Mouse (Mus musculus) macrophage (primary cell): ENCODE data around the gene Radil. TPM values are rescaled to one million over a fixed set of nuclear protein-coding genes. Genes with fewer than 3 reads are reported as not detected.

Source experiments
- H3K27ac ChIP-seq: fragments of 350-480 bp; formaldehyde crosslinking; 2 replicates; pipeline ENCODE4 v1.9.0; 2021
- H3K36me3 ChIP-seq: fragments of 350-480 bp; formaldehyde crosslinking; 2 replicates; pipeline ENCODE4 v1.9.0; 2021; ENCODE audit errors: inconsistent target
- H3K4me3 ChIP-seq: fragments of 350-480 bp; formaldehyde crosslinking; 2 replicates; pipeline ENCODE4 v1.9.0; 2021; ENCODE audit errors: inconsistent target
- H3K79me2 ChIP-seq: fragments of 350-480 bp; formaldehyde crosslinking; 2 replicates; pipeline ENCODE4 v1.9.0; 2021; ENCODE audit errors: inconsistent target
- WGBS: methylation state at CpG from one replicate; pipeline ENCODE4 v1.1.7; 2026; ENCODE audit warnings: inconsistent platforms; ENCODE audit not compliant: missing documents; 5-methylcytosine and 5-hydroxymethylcytosine counted together
- polyA plus RNA-seq: library from polyadenylated mRNA; stranded (reverse); fragments of 250-400 nt; gene quantifications from 3 replicates; pipeline ENCODE4 v1.2.4, GENCODE M21; 2018; ENCODE audit warnings: inconsistent platforms

Gene Radil
- polyA plus RNA-seq, 1 experiment from 2014 or later, result not detected

- Histone ChIP-seq H3K27ac (no peak overlapping the region), H3K4me3 (no peak overlapping the region), H3K36me3 (peaks cover 40% of the 10 kb centered on the region), H3K79me2 (no peaks in the 10 kb centered on the region)
- 46% methylated on average over 17 of the region's 17 CpGs for WGBS
Measured at GRCm38 (mm10) chr5:142478829-142479435, 72.0 kb downstream of the Radil start.

GRCm38 (mm10) chr5:142477866-142478615 lies 72.9 kb downstream of the Radil start:
- WGBS, result 86% methylated on average over 5 of the region's 5 CpGs
- no peaks in the 10 kb centered on the region for H3K79me2 ChIP-seq
- H3K36me3 ChIP-seq, result peaks cover 47% of the 10 kb centered on the region
- H3K27ac ChIP-seq, result no peak overlapping the region
- no peak overlapping the region for H3K4me3 ChIP-seq

DNA sequence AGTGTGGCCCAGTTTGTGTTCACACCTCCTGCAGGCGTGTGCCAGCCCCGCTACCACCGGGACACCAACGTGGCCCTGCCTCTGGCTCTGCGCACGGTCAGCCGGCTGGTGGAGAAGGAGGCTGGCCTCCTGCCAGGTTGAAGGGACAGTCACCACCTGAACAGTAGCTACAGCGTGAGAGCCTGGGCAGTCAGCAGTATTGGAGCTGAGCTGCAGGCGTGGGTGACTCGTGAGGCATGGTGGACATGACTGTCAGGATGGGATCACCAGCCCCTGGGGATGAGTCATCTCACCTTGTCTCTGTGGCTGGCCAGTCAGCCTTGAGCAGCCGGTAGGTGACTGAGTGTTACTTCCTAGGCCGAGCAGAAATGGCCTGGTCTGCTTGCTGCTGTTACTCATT lies 73.6 kb downstream of the Radil start:
- peaks cover 50% of the 10 kb centered on the region for H3K36me3 ChIP-seq
- H3K4me3 ChIP-seq, result no peak overlapping the region
- H3K79me2 ChIP-seq, result no peaks in the 10 kb centered on the region
- H3K27ac ChIP-seq, result no peak overlapping the region
- WGBS, result 85% methylated on average over 10 of the region's 12 CpGs

DNA sequence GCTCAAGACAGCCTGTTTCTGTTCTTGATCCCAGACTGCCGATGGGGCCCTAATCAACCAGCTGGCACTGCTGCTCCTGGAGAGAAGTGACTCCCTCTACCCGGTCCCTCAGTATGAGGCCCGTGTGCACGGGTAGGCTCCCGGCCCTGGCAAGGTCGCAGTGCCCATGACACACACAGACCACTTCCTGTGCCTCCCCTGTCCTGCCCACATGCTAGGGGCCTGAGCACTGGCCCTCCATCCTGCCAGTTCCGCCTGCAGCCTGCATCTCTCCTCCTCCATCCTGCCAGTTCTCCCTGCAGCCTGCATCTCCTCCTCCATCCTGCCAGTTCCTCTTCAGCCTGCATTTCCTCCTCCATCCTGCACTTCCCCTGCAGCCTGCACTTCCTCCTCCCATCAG lies 75.2 kb downstream of the Radil start:
- peaks cover 61% of the 10 kb centered on the region for H3K36me3 ChIP-seq
- no peak overlapping the region for H3K4me3 ChIP-seq
- H3K27ac ChIP-seq, result no peak overlapping the region
- 21% methylated on average over 7 of the region's 7 CpGs for WGBS
- H3K79me2 ChIP-seq, result no peaks in the 10 kb centered on the region

DNA sequence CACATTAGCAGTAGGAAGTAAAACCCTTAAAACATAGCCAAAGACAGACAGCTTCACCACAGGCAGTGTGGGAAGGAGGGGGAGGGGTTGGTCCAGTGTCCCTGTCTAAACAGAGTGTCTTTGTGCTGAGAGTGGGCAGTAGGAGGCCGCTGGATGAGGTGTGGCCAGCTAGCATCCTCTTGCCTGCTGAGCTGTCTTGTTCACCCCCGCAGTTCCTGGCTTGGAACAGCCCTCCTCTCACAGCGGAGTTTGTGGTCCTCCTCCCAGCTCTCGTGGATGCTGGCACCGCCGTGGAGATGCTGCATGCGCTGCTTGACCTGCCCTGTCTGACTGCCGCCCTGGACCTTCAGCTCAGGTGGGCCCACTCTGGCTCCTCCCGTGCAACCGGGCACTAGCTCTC lies 77.2 kb downstream of the Radil start:
- H3K79me2 ChIP-seq, result no peaks in the 10 kb centered on the region
- no peak overlapping the region for H3K4me3 ChIP-seq
- WGBS, result 94% methylated on average over 10 of the region's 10 CpGs
- no peak overlapping the region for H3K27ac ChIP-seq
- H3K36me3 ChIP-seq, result peaks cover 77% of the 10 kb centered on the region

GRCm38 (mm10) chr5:142469796-142470195 lies 81.1 kb downstream of the Radil start:
- Histone ChIP-seq H3K27ac (no peak overlapping the region), H3K79me2 (peaks cover 19% of the 10 kb centered on the region), H3K36me3 (peaks cover 71% of the 10 kb centered on the region), H3K4me3 (no peak overlapping the region)
- 99% methylated on average over 11 of the region's 11 CpGs for WGBS

- H3K36me3 ChIP-seq, result peaks cover 56% of the 10 kb centered on the region
- no peak overlapping the region for H3K4me3 ChIP-seq
- 96% methylated on average over 12 of the region's 13 CpGs for WGBS
Measured at GRCm38 (mm10) chr5:142468375-142468774, 82.5 kb downstream of the Radil start.

DNA sequence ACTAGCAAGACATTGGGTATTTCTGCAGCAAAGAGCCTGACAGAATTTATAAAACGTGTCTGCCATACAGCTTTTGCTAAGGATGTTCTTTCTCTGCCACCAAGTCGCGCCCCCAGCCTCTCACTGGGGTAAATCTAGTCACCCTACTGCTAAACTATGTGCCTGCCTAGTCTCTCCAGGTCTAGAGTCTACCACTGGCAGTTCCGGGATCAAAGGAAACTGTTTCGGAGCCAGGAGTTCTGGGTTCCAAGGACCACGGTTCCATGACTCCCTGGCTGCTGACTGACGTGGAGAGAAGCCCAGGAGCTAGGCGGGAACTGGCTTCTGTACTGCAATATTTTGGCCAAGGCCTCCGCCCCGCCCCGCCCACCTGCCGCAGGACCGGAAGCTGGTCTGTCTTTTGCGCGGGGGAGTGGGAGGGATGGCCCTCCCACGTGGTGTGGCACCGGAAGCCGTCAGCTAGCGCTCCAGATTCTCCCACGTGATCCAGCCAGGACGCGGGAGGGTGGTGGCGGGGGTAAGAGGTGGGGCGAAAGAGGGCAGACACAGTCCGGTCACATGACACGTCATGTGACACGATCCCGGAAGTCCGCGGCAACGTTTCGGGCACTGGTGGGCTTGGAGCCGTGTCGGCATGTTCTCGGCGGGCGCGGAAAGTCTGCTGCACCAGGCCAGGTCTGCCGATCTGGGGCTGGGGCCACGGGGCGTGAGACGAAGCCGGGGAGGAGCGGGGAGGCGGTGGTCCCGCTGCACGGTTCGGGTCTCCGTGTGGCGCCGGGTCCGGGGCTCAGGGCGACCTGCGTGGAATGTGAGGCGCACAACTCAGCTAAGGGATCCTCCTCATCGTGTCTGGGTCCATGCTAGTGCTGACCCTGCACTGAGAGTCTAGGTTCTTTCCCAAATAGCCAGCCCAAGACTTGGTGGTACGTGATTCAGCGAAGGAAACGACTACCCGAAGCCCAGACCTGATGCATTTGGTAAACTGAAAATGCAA lies 87.1 kb downstream of the Radil start, which contains the start of gene Ap5z1:
TSS of gene Ap5z1 (plus strand) at position 484 of the 994 bp plus-strand sequence.
- H3K4me3 ChIP-seq, result peak within 1 kb of the TSS; percentile 87
- 3% methylated on average over 57 of the region's 60 CpGs for WGBS
- H3K36me3 ChIP-seq, result peaks cover 26% of the 10 kb centered on the region
- H3K79me2 ChIP-seq, result peaks cover 27% of the 10 kb centered on the region
- H3K27ac ChIP-seq, result peak within 1 kb of the TSS; percentile 82

More at GRCm38 (mm10) chr5:142468375-142468774, 82.5 kb downstream of the Radil start:
- Histone ChIP-seq H3K27ac (no peak overlapping the region), H3K79me2 (peaks cover 27% of the 10 kb centered on the region)

GRCm38 (mm10) chr5:142463011-142463410 lies 87.9 kb downstream of the Radil start:
- H3K4me3 ChIP-seq, result peak overlapping the region; percentile 22
- peaks cover 19% of the 10 kb centered on the region for H3K36me3 ChIP-seq
- 85% methylated on average over 6 of the region's 6 CpGs for WGBS
- peaks cover 27% of the 10 kb centered on the region for H3K79me2 ChIP-seq
- peak overlapping the region; percentile 78 for H3K27ac ChIP-seq

DNA sequence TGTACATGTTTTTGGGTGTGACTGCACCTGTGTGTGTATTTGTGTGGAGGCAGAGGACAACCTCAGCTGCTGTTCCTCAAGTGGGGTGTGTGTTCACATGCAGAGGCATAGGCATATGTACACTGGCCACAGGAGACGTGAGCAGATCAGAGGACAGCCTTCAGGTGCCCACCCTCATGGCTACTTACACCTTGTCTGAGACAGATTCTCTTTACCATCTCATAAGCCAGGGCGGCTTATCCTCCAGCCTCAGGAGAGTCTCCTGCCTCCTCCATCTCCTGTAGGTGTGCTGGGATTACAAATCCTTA lies 88.3 kb downstream of the Radil start:
- 94% methylated on average over 2 of the region's 2 CpGs for WGBS
- Histone ChIP-seq H3K27ac (peak overlapping the region; percentile 78; the same call in 1 of the 2 replicates), H3K36me3 (peaks cover 14% of the 10 kb centered on the region), H3K79me2 (peaks cover 27% of the 10 kb centered on the region), H3K4me3 (no peak overlapping the region)

GRCm38 (mm10) chr5:142461942-142462640 lies 88.8 kb downstream of the Radil start:
- 94% methylated on average over 7 of the region's 7 CpGs for WGBS

GRCm38 (mm10) chr5:142459834-142460233 lies 91.1 kb downstream of the Radil start:
- H3K27ac ChIP-seq, result peak overlapping the region; percentile 81
- H3K79me2 ChIP-seq, result peaks cover 8% of the 10 kb centered on the region
- H3K4me3 ChIP-seq, result no peak overlapping the region
- WGBS, result 65% methylated on average over 5 of the region's 5 CpGs
- peaks cover 7% of the 10 kb centered on the region; the same call in 1 of the 2 replicates for H3K36me3 ChIP-seq

More at GRCm38 (mm10) chr5:142461942-142462640, 88.8 kb downstream of the Radil start:
- H3K4me3 ChIP-seq, result no peak overlapping the region
- H3K27ac ChIP-seq, result no peak overlapping the region
- peaks cover 27% of the 10 kb centered on the region for H3K79me2 ChIP-seq
- peaks cover 9% of the 10 kb centered on the region; the same call in 1 of the 2 replicates for H3K36me3 ChIP-seq

DNA sequence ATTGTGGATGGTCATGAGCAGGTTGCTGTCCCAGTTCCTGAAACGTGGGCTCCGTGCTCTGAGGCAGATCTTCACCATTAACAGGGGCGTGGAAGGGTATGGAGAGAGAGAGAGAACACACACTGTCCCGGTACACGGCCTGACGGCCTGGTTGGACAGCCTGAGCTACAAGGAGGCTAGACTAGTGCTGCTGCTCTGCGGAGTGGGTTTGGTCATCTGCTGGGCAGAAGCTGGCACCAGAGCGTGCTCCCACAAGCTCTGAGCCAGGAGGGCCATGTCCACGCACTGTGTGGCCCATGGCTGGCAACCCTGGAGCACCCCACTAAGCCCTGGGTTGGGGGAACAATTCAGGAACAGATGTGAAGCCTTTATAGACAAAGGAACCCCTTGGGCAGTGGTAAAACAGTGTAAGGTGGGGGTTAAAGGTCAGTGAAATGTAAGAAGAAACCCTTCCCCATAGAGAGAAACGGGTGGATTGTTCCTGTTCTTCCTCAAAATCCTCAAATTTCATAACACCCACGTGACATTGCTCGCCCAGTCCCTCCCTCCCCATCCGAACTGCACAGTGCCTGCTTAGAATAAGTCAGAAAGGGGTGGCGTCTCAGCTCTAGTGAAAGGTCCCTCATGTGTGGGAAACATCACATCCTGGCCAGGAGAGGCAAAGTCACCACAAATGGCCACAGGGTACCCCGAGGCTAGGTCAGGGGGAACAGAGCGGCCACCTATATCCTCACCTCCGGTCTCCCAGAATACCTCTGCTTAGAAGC lies 91.9 kb downstream of the Radil start:
- H3K36me3 ChIP-seq, result peaks cover 16% of the 10 kb centered on the region; the same call in 1 of the 2 replicates
- no peak overlapping the region for H3K4me3 ChIP-seq
- WGBS, result 54% methylated on average over 17 of the region's 17 CpGs
- H3K27ac ChIP-seq, result peak overlapping the region; percentile 81
- H3K79me2 ChIP-seq, result no peaks in the 10 kb centered on the region; the same call in 1 of the 2 replicates
